Mouse (Mus musculus) heart, embryonic 13.5 days (tissue): Measurements from ENCODE around the gene Kif20b. TPM values are rescaled to one million over a fixed set of nuclear protein-coding genes. Genes with fewer than 3 reads are reported as not detected.

Experiments
- ATAC-seq: fragments of 200-750 bp; cut with Nextera tagmentation; 2 replicates; pipeline ENCODE4 v1.8.0; 2017; ENCODE audit warnings: moderate TSS enrichment; ENCODE audit not compliant: insufficient number of reproducible peaks, low FRiP score, low TSS enrichment; ENCODE audit errors: extremely low read depth
- H3K27ac ChIP-seq: fragments of 300-500 bp; sonication (generic); replicated peaks from 2 replicates; pipeline ENCODE4 v1.5.1; 2015; ENCODE audit warnings: moderate library complexity, mild to moderate bottlenecking, inconsistent platforms
- H3K27me3 ChIP-seq: fragments of 300-500 bp; sonication (generic); replicated peaks from 2 replicates; pipeline ENCODE4 v1.6.1; 2015; ENCODE audit warnings: mild to moderate bottlenecking, inconsistent platforms
- H3K36me3 ChIP-seq: fragments of 300-500 bp; sonication (generic); 2 replicates; pipeline ENCODE4 v1.6.1; 2015; ENCODE audit warnings: mild to moderate bottlenecking, inconsistent platforms
- H3K4me1 ChIP-seq: fragments of 300-500 bp; sonication (generic); 2 replicates; pipeline ENCODE4 v1.6.1; 2015; ENCODE audit warnings: inconsistent platforms
- H3K4me2 ChIP-seq: fragments of 300-500 bp; sonication (generic); 2 replicates; pipeline ENCODE4 v1.6.1; 2015; ENCODE audit warnings: inconsistent platforms, mild to moderate bottlenecking, moderate library complexity
- H3K4me3 ChIP-seq: fragments of 300-500 bp; sonication (generic); 2 replicates; pipeline ENCODE4 v1.5.1; 2015; ENCODE audit warnings: moderate library complexity, mild to moderate bottlenecking, inconsistent platforms
- H3K9ac ChIP-seq: fragments of 300-500 bp; sonication (generic); 2 replicates; pipeline ENCODE4 v1.6.1; 2015; ENCODE audit warnings: inconsistent platforms, mild to moderate bottlenecking, moderate library complexity
- H3K9me3 ChIP-seq: fragments of 300-500 bp; sonication (generic); 2 replicates; pipeline ENCODE4 v1.6.1; 2016; ENCODE audit warnings: inconsistent platforms
- WGBS: fragments of 180-500 bp; shearing (Covaris S2); methylation state at CpG from one replicate; pipeline ENCODE4 v1.1.7; 2015; ENCODE audit warnings: mixed read lengths; 5-methylcytosine and 5-hydroxymethylcytosine counted together
- polyA plus RNA-seq: library from polyadenylated mRNA; unstranded; fragments of >200 nt; fragmentation: Nextera tagmentation; extraction: Ambion mirVana; gene quantifications from 2 replicates; pipeline ENCODE4 v1.2.1, GENCODE M21; 2015

Kif20b gene
- polyA plus RNA-seq, 1 experiment from 2014 or later: 36.0 TPM

GRCm38 (mm10) chr19:34921253-34921651 is 909 bp upstream of the Kif20b start:
- Histone ChIP-seq H3K9me3 (no peaks in the 10 kb centered on the region), H3K27ac (peak overlapping the region; percentile 85), H3K27me3 (no peaks in the 10 kb centered on the region), H3K9ac (peak overlapping the region; percentile 88), H3K4me1 (peaks cover 14% of the 10 kb centered on the region), H3K4me2 (peak overlapping the region; percentile 79), H3K4me3 (peak overlapping the region; percentile 95), H3K36me3 (peaks cover 18% of the 10 kb centered on the region)
- ATAC-seq: no peak
- WGBS: 18% methylated on average over 7 of the region's 7 CpGs

GRCm38 (mm10) chr19:34922603-34922963 is 422 bp downstream of the Kif20b start:
- no peak for ATAC-seq
- Histone ChIP-seq H3K9me3 (no peaks in the 10 kb centered on the region), H3K27me3 (no peaks in the 10 kb centered on the region), H3K4me2 (peak overlapping the region; percentile 79), H3K9ac (peak overlapping the region; percentile 88), H3K4me1 (peaks cover 14% of the 10 kb centered on the region), H3K4me3 (peak overlapping the region; percentile 95), H3K27ac (peak overlapping the region; percentile 85), H3K36me3 (peaks cover 28% of the 10 kb centered on the region)
- WGBS: under 1% methylated on average over 9 of the region's 9 CpGs

- H3K27me3 ChIP-seq: no peaks in the 10 kb centered on the region
- H3K4me3 ChIP-seq: no peak overlapping the region
- no peak overlapping the region for H3K27ac ChIP-seq
- no peaks in the 10 kb centered on the region for H3K9me3 ChIP-seq
- ATAC-seq: no peak
- H3K9ac ChIP-seq: no peak overlapping the region
- no peaks in the 10 kb centered on the region for H3K4me1 ChIP-seq
- 94% methylated on average over 1 of the region's 1 CpGs for WGBS
- H3K36me3 ChIP-seq: peaks cover 69% of the 10 kb centered on the region
- no peak overlapping the region for H3K4me2 ChIP-seq
Measured at GRCm38 (mm10) chr19:34947206-34947605, 25.0 kb downstream of the Kif20b start.

- Histone ChIP-seq H3K9ac (no peak overlapping the region), H3K4me1 (peaks cover 7% of the 10 kb centered on the region), H3K36me3 (peaks cover 73% of the 10 kb centered on the region), H3K4me2 (no peak overlapping the region), H3K4me3 (no peak overlapping the region), H3K27me3 (no peaks in the 10 kb centered on the region), H3K27ac (peak overlapping the region; percentile 54; the same call in 1 of the 2 replicates), H3K9me3 (no peaks in the 10 kb centered on the region)
- WGBS: 63% methylated on average over 11 of the region's 11 CpGs
- ATAC-seq: no peak
Measured at GRCm38 (mm10) chr19:34953842-34954541, 31.8 kb downstream of the Kif20b start.

GRCm38 (mm10) chr19:34959369-34959768 is 37.2 kb downstream of the Kif20b start:
- Histone ChIP-seq H3K27me3 (no peaks in the 10 kb centered on the region), H3K4me1 (peaks cover 2% of the 10 kb centered on the region), H3K9me3 (no peaks in the 10 kb centered on the region), H3K4me3 (no peak overlapping the region), H3K9ac (no peak overlapping the region), H3K4me2 (no peak overlapping the region), H3K36me3 (peaks cover 73% of the 10 kb centered on the region), H3K27ac (no peak overlapping the region)
- ATAC-seq: no peak
- WGBS: 76% methylated on average over 11 of the region's 11 CpGs

GRCm38 (mm10) chr19:34984742-34985141 is 62.6 kb downstream of the Kif20b start:
- Histone ChIP-seq H3K27me3 (no peaks in the 10 kb centered on the region), H3K9me3 (no peaks in the 10 kb centered on the region), H3K4me1 (no peaks in the 10 kb centered on the region), H3K27ac (no peak overlapping the region), H3K9ac (no peak overlapping the region), H3K4me2 (no peak overlapping the region), H3K4me3 (no peak overlapping the region), H3K36me3 (no peaks in the 10 kb centered on the region)
- WGBS: 71% methylated on average over 2 of the region's 2 CpGs
- no peak for ATAC-seq

GRCm38 (mm10) chr19:34990443-34990842 is 68.3 kb downstream of the Kif20b start:
- Histone ChIP-seq H3K27ac (no peak overlapping the region), H3K4me1 (no peaks in the 10 kb centered on the region), H3K9ac (no peak overlapping the region), H3K9me3 (no peaks in the 10 kb centered on the region), H3K4me3 (no peak overlapping the region), H3K27me3 (no peaks in the 10 kb centered on the region), H3K4me2 (no peak overlapping the region), H3K36me3 (no peaks in the 10 kb centered on the region)
- WGBS: 66% methylated on average over 4 of the region's 4 CpGs
- ATAC-seq: no peak

GRCm38 (mm10) chr19:34992969-34993527 is 70.9 kb downstream of the Kif20b start:
- Histone ChIP-seq H3K9me3 (no peaks in the 10 kb centered on the region), H3K9ac (no peak overlapping the region), H3K27ac (no peak overlapping the region), H3K4me1 (no peaks in the 10 kb centered on the region), H3K27me3 (no peaks in the 10 kb centered on the region), H3K36me3 (no peaks in the 10 kb centered on the region), H3K4me3 (no peak overlapping the region), H3K4me2 (no peak overlapping the region)
- no peak for ATAC-seq
- WGBS: 18% methylated on average over 1 of the region's 1 CpGs

GRCm38 (mm10) chr19:35015058-35015457 is 92.9 kb downstream of the Kif20b start:
- no peak overlapping the region for H3K4me3 ChIP-seq
- no peak overlapping the region for H3K4me2 ChIP-seq
- 58% methylated on average over 3 of the region's 3 CpGs for WGBS
- no peaks in the 10 kb centered on the region for H3K4me1 ChIP-seq
- no peaks in the 10 kb centered on the region for H3K27me3 ChIP-seq
- no peaks in the 10 kb centered on the region for H3K36me3 ChIP-seq
- no peak for ATAC-seq
- no peak overlapping the region for H3K9ac ChIP-seq
- H3K9me3 ChIP-seq: no peaks in the 10 kb centered on the region
- no peak overlapping the region for H3K27ac ChIP-seq

GRCm38 (mm10) chr19:35017474-35018208 is 95.5 kb downstream of the Kif20b start:
- no peaks in the 10 kb centered on the region for H3K9me3 ChIP-seq
- no peak overlapping the region for H3K4me3 ChIP-seq
- no peak overlapping the region for H3K27ac ChIP-seq
- H3K4me2 ChIP-seq: no peak overlapping the region
- H3K4me1 ChIP-seq: no peaks in the 10 kb centered on the region
- no peaks in the 10 kb centered on the region for H3K36me3 ChIP-seq
- WGBS: 60% methylated on average over 4 of the region's 4 CpGs
- H3K9ac ChIP-seq: no peak overlapping the region
- H3K27me3 ChIP-seq: no peaks in the 10 kb centered on the region
- ATAC-seq: no peak

- ATAC-seq: no peak
- H3K27ac ChIP-seq: no peak overlapping the region
- WGBS: 68% methylated on average over 4 of the region's 4 CpGs
- no peaks in the 10 kb centered on the region for H3K36me3 ChIP-seq
- no peak overlapping the region for H3K4me2 ChIP-seq
- H3K4me1 ChIP-seq: no peaks in the 10 kb centered on the region
- H3K9me3 ChIP-seq: no peaks in the 10 kb centered on the region
- no peaks in the 10 kb centered on the region for H3K27me3 ChIP-seq
- H3K4me3 ChIP-seq: no peak overlapping the region
- H3K9ac ChIP-seq: no peak overlapping the region
Measured at GRCm38 (mm10) chr19:35018209-35018581, 96.0 kb downstream of the Kif20b start.
